Mouse (Mus musculus) liver (tissue): Measurements from ENCODE around the gene Olfr466.
A peak's percentile ranks its signal among the peaks of the same experiment; 100 is the strongest.

ENCODE experiments used
- DNase-seq: peaks from one replicate; pipeline ENCODE4 v3.0.0-alpha.2; 2020; ENCODE audit warnings: mixed read lengths

Olfr466 gene

DNA sequence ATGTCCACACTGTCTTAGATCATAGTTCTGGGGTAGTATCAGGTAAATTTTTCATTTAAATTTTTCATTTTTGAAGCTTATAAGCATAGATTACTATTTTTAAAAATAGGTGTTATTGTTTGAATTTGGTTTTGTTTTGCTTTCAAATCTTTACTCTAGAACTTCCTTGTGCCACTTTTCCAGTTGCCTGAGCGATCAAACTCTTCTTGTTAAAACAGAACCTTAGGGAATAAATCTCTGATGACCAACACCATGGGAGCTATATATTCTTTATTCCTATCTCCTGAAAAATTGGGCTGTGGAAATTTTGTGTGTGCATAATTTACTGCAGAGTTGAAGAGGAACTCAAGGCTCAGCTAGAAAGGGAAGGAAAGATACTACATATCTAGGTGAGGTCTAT lies at the start of gene Olfr466:
Olfr466 (plus strand) TSS at position 301 of the 400 bp plus-strand sequence.
- DNase-seq: no peak

DNA sequence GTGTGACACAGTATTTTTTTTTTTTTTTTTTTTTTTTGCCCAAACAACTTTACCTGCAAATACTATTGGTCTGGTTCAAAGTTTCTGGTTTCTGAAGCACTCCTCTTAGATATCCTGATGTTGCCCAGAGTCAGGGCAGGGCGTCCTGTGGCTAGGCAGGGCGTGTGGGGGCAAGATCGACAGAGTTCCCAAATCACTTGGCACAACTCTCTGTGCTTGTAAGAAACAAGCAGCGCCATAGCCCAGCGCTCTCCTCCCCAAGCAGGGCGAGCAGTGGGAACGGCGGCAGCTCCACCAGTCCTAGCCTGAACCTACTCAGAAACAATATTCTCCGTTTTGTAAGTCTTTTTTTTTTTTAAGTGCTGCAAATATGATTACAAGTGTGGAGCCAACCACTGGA lies 49.4 kb upstream of the Olfr466 start:
- DNase-seq: no peak

DNA sequence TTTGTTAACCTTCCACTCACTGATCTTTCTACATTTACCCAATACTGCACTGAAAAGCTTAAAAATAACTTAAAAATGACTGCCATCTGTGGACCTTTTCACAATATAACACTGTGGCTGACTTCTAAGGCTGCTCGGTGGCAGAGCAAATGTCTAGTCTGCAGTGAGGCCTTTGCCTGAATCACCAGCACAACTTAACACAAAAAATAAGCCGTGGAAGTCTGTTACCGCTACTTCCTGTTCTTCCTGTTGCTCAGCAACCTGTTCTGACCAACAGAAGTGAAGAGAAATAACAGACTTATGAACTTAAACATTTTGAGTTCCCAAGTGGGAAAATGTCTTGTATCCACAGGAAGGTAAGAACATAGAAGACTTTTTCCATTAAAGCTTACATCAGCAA lies 48.8 kb upstream of the Olfr466 start:
- no peak for DNase-seq

DNA sequence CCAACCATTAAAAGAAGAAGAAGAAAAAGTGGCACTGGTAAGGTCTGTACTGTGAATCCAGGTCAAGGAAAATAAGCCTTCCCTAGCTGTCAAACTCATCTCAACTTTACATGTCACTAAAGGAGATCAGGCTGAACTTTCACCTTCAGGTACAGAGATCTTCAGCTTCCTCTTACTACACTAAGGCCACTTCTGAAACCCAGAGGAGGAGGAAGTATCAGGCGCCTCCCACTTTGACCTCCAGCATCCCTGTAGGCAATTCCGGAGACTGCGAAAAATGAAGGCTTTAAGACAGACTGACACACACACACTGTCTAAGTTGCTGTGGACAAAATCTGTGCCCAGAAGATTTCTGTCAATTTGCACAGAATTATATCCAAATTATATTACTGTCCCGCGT lies 38.1 kb upstream of the Olfr466 start:
- DNase-seq: peak; percentile 46

DNA sequence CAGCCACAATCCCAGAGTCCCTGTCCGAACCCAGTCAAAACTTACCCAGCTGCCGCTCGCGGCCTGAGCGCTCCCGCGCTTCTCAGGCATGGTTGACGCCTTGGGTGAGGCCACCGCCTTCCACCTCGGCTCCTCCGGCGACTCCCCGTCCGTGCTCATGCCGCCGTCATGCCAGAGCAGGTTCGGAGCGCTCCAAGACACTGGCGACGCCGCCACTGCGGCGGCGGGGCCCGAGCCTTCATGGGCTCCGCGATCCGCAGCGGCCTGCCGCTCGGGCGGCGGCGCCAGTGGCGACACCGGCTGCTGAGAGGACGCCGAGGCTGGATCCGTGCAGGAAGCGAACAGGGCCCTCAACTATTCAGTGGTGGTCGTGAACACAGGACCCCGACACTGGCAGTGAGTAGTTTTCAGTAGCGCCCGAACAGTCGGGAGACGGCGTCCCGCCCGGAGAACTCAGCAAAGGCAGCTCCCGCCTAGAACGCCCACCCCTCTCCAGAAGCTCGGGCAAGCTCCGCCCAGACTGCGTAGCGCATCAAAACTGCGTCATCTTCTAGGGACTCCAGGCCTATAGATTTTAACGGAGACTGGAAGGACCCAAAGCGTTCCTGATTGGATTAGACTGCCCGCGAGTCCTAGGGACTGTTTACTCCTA lies 37.5 kb upstream of the Olfr466 start, which contains the start of gene Mfsd14b:
Mfsd14b (minus strand) TSS at position 517 of the 652 bp plus-strand sequence.
- peak; percentile 91 for DNase-seq

DNA sequence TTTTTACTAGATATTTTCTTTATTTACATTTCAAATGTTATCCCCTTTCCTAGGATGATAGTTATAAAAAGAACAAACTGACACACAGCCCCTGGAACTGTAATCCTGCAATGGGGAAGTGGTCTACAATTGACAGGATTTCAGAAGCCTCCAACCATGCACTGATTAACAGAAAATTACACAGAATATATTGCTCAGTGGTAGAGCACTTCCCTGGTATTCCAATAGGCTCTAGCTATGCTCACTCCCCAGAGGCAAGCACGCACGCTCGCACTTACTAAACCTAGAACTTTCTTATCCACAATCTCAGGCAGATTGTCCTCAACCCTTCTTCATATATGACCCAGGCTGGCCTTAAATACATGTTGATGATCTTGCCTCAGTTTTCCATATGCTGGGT lies 36.8 kb upstream of the Olfr466 start:
- DNase-seq: no peak

DNA sequence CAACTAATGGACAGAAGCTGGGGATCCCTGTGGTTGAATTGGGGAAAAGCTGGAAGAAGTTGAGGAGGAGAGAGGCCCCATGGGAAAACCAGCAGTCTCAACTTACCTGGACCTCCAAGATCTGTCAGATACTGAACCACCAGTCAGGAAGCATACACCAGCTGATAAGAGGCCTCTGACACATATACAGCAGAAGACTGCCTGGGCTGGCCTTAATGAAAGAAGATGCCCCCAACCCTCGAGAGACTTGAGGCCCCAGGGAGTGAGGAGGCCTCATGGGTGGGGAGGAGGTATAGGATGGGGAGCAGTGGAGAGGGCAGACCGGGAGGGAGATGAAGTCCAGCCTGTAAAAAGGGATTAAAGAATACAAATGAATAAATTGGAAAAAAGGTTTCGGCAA lies 29.1 kb upstream of the Olfr466 start:
- DNase-seq: peak; percentile 18

DNA sequence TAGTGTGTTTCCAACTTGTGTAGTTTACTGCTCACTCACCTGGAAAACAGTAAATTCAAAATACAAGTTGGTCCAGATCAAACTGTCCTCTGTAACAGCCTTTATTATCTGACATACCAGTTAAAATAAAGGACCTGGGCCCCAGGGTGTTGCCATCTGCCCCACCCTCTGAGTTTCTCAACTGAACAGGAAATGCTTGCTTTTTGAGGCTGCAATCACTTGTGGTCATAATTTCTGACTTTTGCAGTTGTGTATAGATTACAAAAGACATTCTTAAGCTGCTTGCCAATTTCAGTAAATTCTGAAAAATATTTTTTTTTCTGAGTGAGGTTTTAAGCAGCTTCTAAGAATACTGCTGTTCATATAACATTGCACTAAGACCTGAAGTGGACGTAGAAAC lies 27.9 kb upstream of the Olfr466 start:
- peak; percentile 63 for DNase-seq

DNA sequence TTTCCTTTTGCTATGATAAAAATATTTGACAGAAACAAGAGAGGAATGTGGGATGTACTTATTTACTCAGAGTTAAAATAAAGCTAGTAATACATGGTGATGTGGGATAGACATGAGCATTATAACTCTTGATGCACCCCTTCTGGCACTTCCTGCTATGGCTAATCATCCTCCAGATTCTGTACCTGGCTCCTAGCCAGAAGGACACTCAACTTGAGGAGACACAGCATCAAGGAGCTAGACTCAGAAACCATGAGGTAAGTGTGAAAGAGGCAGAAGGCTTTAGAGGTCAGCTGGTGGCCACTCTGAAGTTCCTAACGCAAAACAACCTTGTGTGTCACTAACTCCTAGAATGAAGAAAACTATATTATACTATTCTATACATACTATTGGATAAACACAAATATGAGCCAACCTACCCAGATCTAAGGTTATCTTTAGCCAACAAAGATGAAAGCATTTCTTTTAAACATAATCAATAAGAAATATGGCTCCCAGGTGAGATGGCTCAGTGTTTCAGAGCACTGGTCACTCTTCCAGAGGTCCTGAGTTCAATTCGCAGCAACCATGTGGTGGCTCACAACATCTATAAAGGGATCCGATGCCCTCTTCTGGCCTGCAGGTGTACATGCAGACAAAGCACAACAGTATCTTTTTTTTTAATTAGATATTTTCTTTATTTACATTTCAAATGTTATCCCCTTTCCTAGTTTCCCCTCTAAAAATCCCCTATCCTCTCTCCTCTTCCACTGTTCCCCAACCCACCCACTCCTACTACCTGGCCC lies 22.8 kb upstream of the Olfr466 start:
- peak; percentile 22 for DNase-seq

DNA sequence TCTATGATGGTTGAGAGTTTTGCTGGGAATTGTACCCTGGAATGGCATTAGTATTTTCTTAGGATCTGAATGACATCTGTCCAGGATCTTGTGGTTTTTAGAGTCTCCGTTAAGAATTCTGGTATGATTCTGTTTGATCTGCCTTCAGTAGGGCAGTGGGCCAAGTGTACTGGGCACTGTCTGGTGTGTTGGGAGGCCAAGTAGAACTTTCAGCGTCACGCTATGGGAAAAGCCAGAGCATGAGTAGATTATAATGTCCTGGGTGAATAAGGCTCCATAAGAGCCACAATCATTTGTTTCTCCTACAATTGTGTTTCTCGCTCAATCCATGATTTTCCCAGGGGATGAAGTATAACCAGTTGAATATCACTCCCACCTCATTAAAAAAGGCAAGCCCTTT lies 12.3 kb upstream of the Olfr466 start, which contains the start of gene Olfr465-ps1:
Olfr465-ps1 (plus strand) TSS at position 301 of the 400 bp plus-strand sequence.
- DNase-seq: no peak

DNA sequence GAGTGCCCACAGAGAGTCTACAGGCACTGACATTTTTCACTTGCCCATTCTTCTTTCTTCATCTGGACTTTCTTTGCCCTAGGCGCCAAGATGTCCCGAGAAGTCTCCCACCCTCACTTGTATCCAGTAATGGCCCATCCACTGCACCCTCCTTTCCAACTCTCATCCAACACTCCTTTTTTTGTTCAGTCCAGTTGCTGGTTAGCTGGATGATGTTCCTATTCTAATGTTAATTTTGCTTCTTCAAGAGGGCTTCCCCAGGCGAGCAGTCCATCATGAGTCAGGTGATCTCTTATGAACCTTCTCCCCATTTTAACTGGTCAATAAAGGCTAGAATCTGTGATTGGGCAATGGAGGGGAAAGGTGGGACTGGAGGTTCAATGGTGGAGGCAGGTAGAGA lies 24.1 kb downstream of the Olfr466 start:
- no peak for DNase-seq

DNA sequence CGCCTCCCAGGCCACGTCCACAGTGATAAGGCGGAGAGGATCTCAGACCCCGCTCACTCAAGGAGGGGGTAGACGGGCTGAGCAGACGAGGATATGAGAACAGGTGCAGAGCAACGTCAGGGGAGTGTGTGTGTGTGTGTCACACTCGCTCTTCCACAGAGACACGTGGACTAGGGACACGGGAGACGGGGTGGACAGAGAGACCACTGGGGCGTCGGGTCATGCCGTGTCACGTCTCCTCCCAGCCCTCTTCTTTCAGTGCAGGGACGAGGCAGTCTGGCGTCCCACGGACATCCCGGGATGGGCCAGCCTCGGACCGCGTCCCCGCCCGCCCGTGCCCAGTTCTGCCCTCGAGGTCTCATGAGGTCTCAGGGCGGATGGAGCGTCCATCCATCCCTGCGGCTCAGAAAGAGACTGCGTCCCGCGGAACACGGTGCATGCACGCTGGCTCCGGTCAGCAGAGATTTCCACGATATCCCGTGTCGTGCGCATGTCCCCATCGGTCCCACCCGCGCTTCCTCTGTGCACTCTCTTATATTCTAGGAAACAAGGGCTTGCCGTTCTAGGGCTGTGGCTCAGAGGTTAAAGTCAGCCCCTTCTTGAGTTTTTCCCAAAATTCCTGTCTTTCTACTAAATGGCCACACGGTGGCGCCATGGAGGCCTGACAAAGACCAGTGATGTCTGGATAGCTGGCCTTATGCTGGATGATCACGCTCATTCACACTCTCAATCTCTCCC lies 25.9 kb downstream of the Olfr466 start:
- DNase-seq: peak; percentile 39

DNA sequence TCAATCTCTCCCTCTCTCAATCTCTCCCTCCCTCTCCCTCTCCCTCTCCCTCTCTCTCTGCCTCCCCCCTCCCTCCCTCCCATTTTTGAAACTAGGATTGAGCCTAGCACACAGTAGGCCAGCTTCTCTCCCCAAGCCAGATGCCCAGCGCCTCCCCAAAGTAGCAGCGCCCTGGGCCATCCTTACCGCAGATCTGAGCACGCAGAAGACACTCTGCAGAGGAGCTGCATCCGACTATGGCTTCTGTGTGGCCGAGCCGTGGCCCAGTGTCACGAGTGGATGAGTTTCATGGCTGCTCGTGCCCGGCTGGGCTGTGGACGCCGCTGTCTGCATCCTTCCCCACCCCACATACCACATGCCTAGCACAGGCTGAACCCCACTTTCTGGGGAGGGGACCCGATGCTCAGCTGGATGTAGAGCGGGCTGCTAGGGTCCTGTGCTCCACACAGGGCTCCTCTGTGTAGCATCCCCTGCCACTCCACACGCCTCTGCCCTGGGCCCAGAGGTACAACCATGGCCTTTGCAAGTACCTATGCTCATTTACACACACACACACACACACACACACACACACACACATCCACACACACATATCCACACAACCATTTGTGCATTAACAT lies 26.5 kb downstream of the Olfr466 start:
- DNase-seq: no peak

DNA sequence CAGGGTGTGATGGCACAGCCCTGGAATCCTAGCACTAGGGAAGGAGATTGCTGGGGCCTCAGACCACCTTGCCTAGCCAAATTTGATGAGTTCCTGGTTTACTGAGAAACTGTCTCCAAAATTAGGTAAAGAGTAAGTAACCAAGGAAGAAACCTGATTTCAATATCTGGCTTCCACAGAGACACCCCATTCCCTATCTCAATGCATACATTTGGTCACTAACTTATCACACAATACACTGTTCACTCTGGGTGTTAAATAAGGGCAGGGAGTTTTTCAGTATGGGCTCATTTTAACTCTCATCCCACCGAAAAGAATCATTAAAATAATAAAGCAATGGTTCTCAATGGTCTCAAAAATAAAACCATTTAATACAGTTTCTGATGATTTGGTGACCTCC lies 50.6 kb downstream of the Olfr466 start:
- no peak for DNase-seq
